Mouse (Mus musculus) stomach, embryonic 16.5 days (tissue): ENCODE measurements around the gene Alpk3. TPM values are rescaled to one million over a fixed set of nuclear protein-coding genes. Genes with fewer than 3 reads are reported as not detected.
"Not testable (repeated sequence)": the region's sequence is repeated elsewhere in the genome, so short reads cannot be mapped to it uniquely, and the experiment has no call there.

ENCODE experiments used
- ATAC-seq: fragments of 200-750 bp; cut with Nextera tagmentation; 2 replicates; pipeline ENCODE4 v1.8.0; 2017; ENCODE audit warnings: moderate number of reproducible peaks, moderate TSS enrichment; ENCODE audit not compliant: insufficient read depth, low FRiP score
- H3K27ac ChIP-seq: fragments of 300-500 bp; sonication (generic); 2 replicates; pipeline ENCODE4 v1.5.1; 2014; ENCODE audit warnings: low read length
- H3K27me3 ChIP-seq: fragments of 300-500 bp; sonication (generic); 2 replicates; pipeline ENCODE4 v1.6.1; 2014; ENCODE audit warnings: low read length, control low read depth, mixed read lengths; ENCODE audit not compliant: control insufficient read depth, insufficient read depth
- H3K36me3 ChIP-seq: fragments of 300-500 bp; sonication (generic); 2 replicates; pipeline ENCODE4 v1.6.1; 2014; ENCODE audit warnings: low read length; ENCODE audit not compliant: control insufficient read depth, insufficient read depth
- H3K4me1 ChIP-seq: fragments of 300-500 bp; sonication (generic); 2 replicates; pipeline ENCODE4 v1.6.1; 2014; ENCODE audit warnings: low read length, control low read depth, mixed read lengths; ENCODE audit not compliant: control insufficient read depth, insufficient read depth
- H3K4me2 ChIP-seq: fragments of 300-500 bp; sonication (generic); 2 replicates; pipeline ENCODE4 v1.6.1; 2014; ENCODE audit warnings: low read depth, low read length, mixed read lengths
- H3K4me3 ChIP-seq: fragments of 300-500 bp; sonication (generic); replicated peaks from 2 replicates; pipeline ENCODE4 v1.5.1; 2014; ENCODE audit warnings: mild to moderate bottlenecking, low read length
- H3K9ac ChIP-seq: fragments of 300-500 bp; sonication (generic); 2 replicates; pipeline ENCODE4 v1.6.1; 2014; ENCODE audit warnings: low read length
- H3K9me3 ChIP-seq: fragments of 300-500 bp; sonication (generic); replicated peaks from 2 replicates; pipeline ENCODE4 v1.6.1; 2016; ENCODE audit warnings: low read length, control low read depth; ENCODE audit not compliant: control insufficient read depth
- WGBS: fragments of 180-500 bp; shearing (Covaris S2); extraction: QIAGEN DNeasy Blood & Tissue Kit; methylation state at CpG from one replicate; pipeline ENCODE4 v1.1.7; 2014; 5-methylcytosine and 5-hydroxymethylcytosine counted together
- polyA plus RNA-seq: library from polyadenylated mRNA; unstranded; fragments of >200 nt; fragmentation: Nextera tagmentation; extraction: Ambion mirVana; gene quantifications from 2 replicates; pipeline ENCODE4 v1.2.1, GENCODE M21; 2015

Gene Alpk3
- polyA plus RNA-seq, 1 experiment from 2014 or later, result 1.9 TPM

DNA sequence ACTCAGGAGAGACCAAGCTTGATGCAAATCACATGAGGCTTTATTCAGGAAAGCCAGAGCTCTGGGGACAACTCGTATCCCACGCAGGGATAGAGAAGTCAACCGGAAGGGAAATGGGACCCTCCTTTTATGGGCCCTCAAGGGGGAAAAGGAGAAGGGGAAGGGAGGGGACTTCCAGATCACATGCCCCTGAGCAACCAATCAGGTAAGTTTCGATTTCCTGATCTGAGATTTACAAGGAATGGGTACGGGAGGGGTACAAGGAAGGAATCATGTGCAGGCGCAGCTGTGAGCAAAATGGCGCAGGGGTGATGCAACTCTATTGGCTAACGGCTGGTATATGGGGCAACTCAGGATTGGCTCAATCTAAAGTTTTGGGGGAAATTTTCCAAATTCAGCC, 93.8 kb downstream of the Alpk3 start:
- 94% methylated on average over 8 of the region's 8 CpGs for WGBS
- Histone ChIP-seq H3K9me3 (peaks cover 4% of the 10 kb centered on the region; the same call in 1 of the 2 replicates), H3K4me1 (no peaks in the 10 kb centered on the region), H3K4me3 (no peak overlapping the region), H3K4me2 (no peak overlapping the region), H3K27me3 (no peaks in the 10 kb centered on the region), H3K27ac (no peak overlapping the region), H3K36me3 (no peaks in the 10 kb centered on the region), H3K9ac (no peak overlapping the region)
- ATAC-seq, result no peak

DNA sequence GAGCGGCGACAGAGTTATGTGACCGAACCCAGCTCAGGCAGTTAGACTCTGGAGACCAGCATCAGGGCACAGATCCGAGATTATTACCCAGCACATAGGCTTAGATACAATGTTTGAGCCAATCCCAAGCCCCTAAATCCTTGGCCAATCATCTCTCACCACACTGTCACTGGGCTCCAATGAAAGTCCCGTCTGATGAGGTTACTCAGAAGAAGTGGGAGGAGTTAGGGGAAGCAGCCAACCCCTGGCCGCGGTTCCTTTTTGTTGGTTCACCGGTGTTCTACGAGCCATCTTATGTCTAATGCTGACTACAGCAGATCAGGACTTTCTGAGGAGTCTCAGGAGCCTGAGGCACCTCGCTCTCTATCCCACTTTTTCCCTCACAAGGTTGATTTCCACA, 94.9 kb downstream of the Alpk3 start:
- H3K4me2 ChIP-seq, result no peak overlapping the region
- H3K4me3 ChIP-seq, result no peak overlapping the region
- no peak overlapping the region for H3K9ac ChIP-seq
- H3K27ac ChIP-seq, result no peak overlapping the region
- no peaks in the 10 kb centered on the region for H3K27me3 ChIP-seq
- no peak for ATAC-seq
- H3K9me3 ChIP-seq, result peaks cover 4% of the 10 kb centered on the region; the same call in 1 of the 2 replicates
- 94% methylated on average over 10 of the region's 10 CpGs for WGBS
- no peaks in the 10 kb centered on the region for H3K4me1 ChIP-seq
- H3K36me3 ChIP-seq, result no peaks in the 10 kb centered on the region

DNA sequence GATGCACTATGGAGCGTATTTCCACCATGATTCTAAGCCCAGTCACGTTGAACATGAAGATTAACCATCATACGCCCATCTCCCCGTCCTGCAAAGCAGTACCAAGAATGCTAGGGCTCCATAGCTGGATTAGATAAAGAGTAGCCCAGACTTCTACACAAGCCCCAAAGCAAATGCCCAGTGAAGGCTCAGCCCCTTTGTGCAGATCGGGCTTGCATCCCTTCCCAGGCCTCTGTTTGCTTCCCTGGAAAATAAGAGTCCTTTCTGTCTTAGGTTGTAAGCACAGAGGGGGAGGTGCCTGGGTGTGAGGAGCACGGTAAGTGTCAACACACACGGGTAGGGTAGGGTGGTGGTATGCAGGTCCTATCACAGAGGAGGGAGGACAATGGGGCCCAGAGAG, 95.4 kb downstream of the Alpk3 start:
- no peak for ATAC-seq
- WGBS, result 72% methylated on average over 7 of the region's 7 CpGs
- Histone ChIP-seq H3K4me1 (no peaks in the 10 kb centered on the region), H3K36me3 (no peaks in the 10 kb centered on the region), H3K9me3 (peaks cover 4% of the 10 kb centered on the region; the same call in 1 of the 2 replicates), H3K9ac (no peak overlapping the region), H3K4me2 (no peak overlapping the region), H3K27me3 (no peaks in the 10 kb centered on the region), H3K27ac (no peak overlapping the region), H3K4me3 (no peak overlapping the region)

DNA sequence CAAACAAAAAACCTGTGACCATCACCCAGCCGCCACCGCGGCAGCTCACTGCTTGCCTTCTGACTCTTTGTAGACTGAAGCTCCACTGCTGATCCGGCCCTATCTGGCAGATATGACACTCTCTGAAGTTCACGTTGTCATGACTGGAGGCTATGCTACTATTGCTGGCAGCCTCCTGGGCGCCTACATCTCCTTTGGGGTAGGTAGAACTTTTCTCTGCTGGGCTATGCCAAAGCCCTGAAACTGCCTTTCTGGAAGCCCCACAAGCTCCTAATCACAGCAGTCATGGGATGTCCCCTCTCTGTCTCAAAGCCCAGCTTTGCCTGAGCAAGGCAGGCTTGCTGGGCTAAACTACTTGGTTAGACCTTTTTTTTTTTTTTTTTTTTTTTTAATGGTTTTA, 95.9 kb downstream of the Alpk3 start:
- Histone ChIP-seq H3K27ac (no peak overlapping the region), H3K9me3 (peaks cover 4% of the 10 kb centered on the region; the same call in 1 of the 2 replicates), H3K27me3 (no peaks in the 10 kb centered on the region), H3K4me3 (no peak overlapping the region), H3K4me1 (no peaks in the 10 kb centered on the region), H3K36me3 (no peaks in the 10 kb centered on the region), H3K9ac (no peak overlapping the region), H3K4me2 (no peak overlapping the region)
- ATAC-seq, result no peak
- WGBS, result 83% methylated on average over 6 of the region's 6 CpGs

DNA sequence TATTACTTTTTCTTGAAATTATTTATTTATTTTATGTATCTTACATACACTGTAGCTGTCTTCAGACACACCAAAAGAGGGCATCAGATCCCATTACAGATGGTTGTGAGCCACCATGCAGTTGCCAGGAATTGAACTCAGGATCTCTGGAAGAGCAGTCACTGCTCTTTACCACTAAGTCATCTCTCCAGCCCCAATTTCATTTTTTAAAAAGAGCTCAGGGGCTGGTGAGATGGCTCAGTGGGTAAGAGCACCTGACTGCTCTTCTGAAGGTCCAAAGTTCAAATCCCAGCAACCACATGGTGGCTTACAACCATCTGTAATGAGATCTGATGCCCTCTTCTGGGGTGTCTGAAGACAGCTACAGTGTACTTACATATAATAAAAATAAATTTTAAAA, 96.8 kb downstream of the Alpk3 start:
- H3K9ac ChIP-seq, H3K4me2 ChIP-seq, H3K9me3 ChIP-seq, H3K27ac ChIP-seq, H3K4me3 ChIP-seq, ATAC-seq, H3K27me3 ChIP-seq, H3K36me3 ChIP-seq, H3K4me1 ChIP-seq: not testable (repeated sequence)

DNA sequence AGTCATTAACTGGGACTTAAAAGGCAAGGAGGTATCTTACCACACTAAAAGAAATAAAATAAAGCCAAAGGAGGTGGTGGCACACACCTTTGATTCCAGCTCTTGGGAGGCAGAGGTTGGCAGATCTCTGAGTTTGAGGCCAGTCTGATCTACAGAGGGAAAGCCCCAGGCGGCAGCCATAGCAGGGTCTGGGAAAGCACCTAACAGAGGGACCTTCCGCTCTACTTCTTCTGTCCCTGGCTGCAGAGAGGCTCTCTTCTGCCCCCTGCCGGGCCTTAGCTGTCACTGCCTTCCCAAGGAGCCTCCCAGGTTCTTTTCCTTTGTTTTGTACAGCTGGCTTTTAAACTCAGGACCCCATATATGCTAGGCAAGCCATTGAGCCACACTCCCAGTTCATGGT, 97.6 kb downstream of the Alpk3 start:
- no peaks in the 10 kb centered on the region for H3K27me3 ChIP-seq
- H3K9ac ChIP-seq, result 0 out of 2 replicates have a peak overlapping the region, but pooled peaks have one; percentile 36
- H3K4me1 ChIP-seq, result no peaks in the 10 kb centered on the region
- no peak overlapping the region for H3K27ac ChIP-seq
- WGBS, result 1% methylated on average over 3 of the region's 3 CpGs
- no peaks in the 10 kb centered on the region for H3K36me3 ChIP-seq
- H3K9me3 ChIP-seq, result peaks cover 4% of the 10 kb centered on the region; the same call in 1 of the 2 replicates
- peak; percentile 77; the same call in 1 of the 2 replicates for ATAC-seq
- H3K4me3 ChIP-seq, result no peak overlapping the region
- no peak overlapping the region for H3K4me2 ChIP-seq

Other genes with a start within 250 kb of the Alpk3 start
- gene Iqgap1, start 231.6 kb upstream of the Alpk3 start, polyA plus RNA-seq, result 99.2 and 106 TPM in 2 replicates
- 1.4 and 1.6 TPM in 2 replicates for gene Zscan2, start 196.7 kb upstream of the Alpk3 start, polyA plus RNA-seq
- gene Wdr73, start 156.3 kb upstream of the Alpk3 start, polyA plus RNA-seq, result 25.2 and 29.1 TPM in 2 replicates
- 3.5 and 4.4 TPM in 2 replicates for gene Nmb, start 152.5 kb upstream of the Alpk3 start, polyA plus RNA-seq
- 227 and 228 TPM in 2 replicates for gene Sec11a, start 109.8 kb upstream of the Alpk3 start, polyA plus RNA-seq
- gene Zfp592, start 63.9 kb upstream of the Alpk3 start, polyA plus RNA-seq, result 11.5 and 12.1 TPM in 2 replicates
- 0.61 and 0.77 TPM in 2 replicates for gene Slc28a1, start 57.2 kb downstream of the Alpk3 start, polyA plus RNA-seq
- 2.4 and 3.0 TPM in 2 replicates for gene Pde8a, start 156.0 kb downstream of the Alpk3 start, polyA plus RNA-seq